Mouse (Mus musculus): ENCODE measurements around the gene Tmigd3. TPM values are rescaled to one million over a fixed set of nuclear protein-coding genes. Genes with fewer than 3 reads are reported as not detected.

Tmigd3 gene
- polyA plus RNA-seq (2015; fragmentation: Nextera tagmentation; extraction: Ambion mirVana): not detected in 2 replicates

GRCm38 (mm10) chr3:105870558-105870957 lies at the start of gene Tmigd3, which contains the start of gene Adora3:
Gene Tmigd3 (plus strand): TSS chr3:105870903.
Gene Adora3 (plus strand): TSS chr3:105870858.
- ATAC-seq: no peak
- no peak within 1 kb of the TSS for H3K4me3 ChIP-seq (replicated peaks)
- 82% methylated on average over 3 of the region's 3 CpGs for WGBS

GRCm38 (mm10) chr3:105821504-105821903 lies 49.2 kb upstream of the Tmigd3 start:
- Histone ChIP-seq H3K4me2 (replicated peaks) (no peak overlapping the region), H3K4me3 (replicated peaks) (no peak overlapping the region), H3K9me3 (no peaks in the 10 kb centered on the region), H3K36me3 (no peaks in the 10 kb centered on the region), H3K27me3 (no peaks in the 10 kb centered on the region), H3K9ac (replicated peaks) (no peak overlapping the region), H3K27ac (no peak overlapping the region), H3K4me1 (replicated peaks) (no peaks in the 10 kb centered on the region)
- WGBS: 94% methylated on average over 3 of the region's 3 CpGs
- no peak for ATAC-seq

More at GRCm38 (mm10) chr3:105870558-105870957, at the start of gene Tmigd3, which contains the start of gene Adora3:
- H3K27me3 ChIP-seq: no peaks in the 10 kb centered on the region
- 0 out of 2 replicates have a peak, but pooled peaks cover 3% of the 10 kb centered on the region for H3K4me1 ChIP-seq (replicated peaks)
- no peaks in the 10 kb centered on the region for H3K9me3 ChIP-seq
- H3K9ac ChIP-seq (replicated peaks): no peak within 1 kb of the TSS
- no peak within 1 kb of the TSS for H3K27ac ChIP-seq
- H3K4me2 ChIP-seq (replicated peaks): no peak within 1 kb of the TSS
- no peaks in the 10 kb centered on the region for H3K36me3 ChIP-seq

GRCm38 (mm10) chr3:105823609-105824008 lies 47.1 kb upstream of the Tmigd3 start:
- Histone ChIP-seq H3K36me3 (no peaks in the 10 kb centered on the region), H3K4me1 (replicated peaks) (no peaks in the 10 kb centered on the region), H3K4me2 (replicated peaks) (no peak overlapping the region), H3K27ac (no peak overlapping the region), H3K9me3 (no peaks in the 10 kb centered on the region), H3K9ac (replicated peaks) (no peak overlapping the region), H3K27me3 (no peaks in the 10 kb centered on the region), H3K4me3 (replicated peaks) (no peak overlapping the region)
- ATAC-seq: no peak

- no peak overlapping the region for H3K4me3 ChIP-seq (replicated peaks)
- no peak overlapping the region for H3K9ac ChIP-seq (replicated peaks)
- WGBS: 45% methylated on average over 5 of the region's 5 CpGs
- ATAC-seq: no peak
- no peaks in the 10 kb centered on the region for H3K4me1 ChIP-seq (replicated peaks)
- H3K9me3 ChIP-seq: no peaks in the 10 kb centered on the region
- no peak overlapping the region for H3K27ac ChIP-seq
- no peak overlapping the region for H3K4me2 ChIP-seq (replicated peaks)
- no peaks in the 10 kb centered on the region for H3K27me3 ChIP-seq
- H3K36me3 ChIP-seq: no peaks in the 10 kb centered on the region
Observed at GRCm38 (mm10) chr3:105824103-105824502, 46.6 kb upstream of the Tmigd3 start.

GRCm38 (mm10) chr3:105824704-105825103 lies 46.0 kb upstream of the Tmigd3 start:
- 60% methylated on average over 2 of the region's 2 CpGs for WGBS
- H3K9me3 ChIP-seq: no peaks in the 10 kb centered on the region
- ATAC-seq: no peak
- no peak overlapping the region for H3K4me2 ChIP-seq (replicated peaks)
- no peak overlapping the region for H3K4me3 ChIP-seq (replicated peaks)
- no peaks in the 10 kb centered on the region for H3K27me3 ChIP-seq
- H3K4me1 ChIP-seq (replicated peaks): no peaks in the 10 kb centered on the region
- no peak overlapping the region for H3K27ac ChIP-seq
- no peak overlapping the region for H3K9ac ChIP-seq (replicated peaks)
- no peaks in the 10 kb centered on the region for H3K36me3 ChIP-seq

- Histone ChIP-seq H3K4me1 (replicated peaks) (no peaks in the 10 kb centered on the region), H3K4me2 (replicated peaks) (no peak overlapping the region), H3K9me3 (no peaks in the 10 kb centered on the region), H3K27me3 (no peaks in the 10 kb centered on the region), H3K27ac (no peak overlapping the region), H3K36me3 (no peaks in the 10 kb centered on the region), H3K4me3 (replicated peaks) (no peak overlapping the region), H3K9ac (replicated peaks) (no peak overlapping the region)
- 74% methylated on average over 7 of the region's 7 CpGs for WGBS
- no peak for ATAC-seq
Observed at GRCm38 (mm10) chr3:105825501-105826161, 45.1 kb upstream of the Tmigd3 start.

GRCm38 (mm10) chr3:105831584-105831983 lies 39.1 kb upstream of the Tmigd3 start:
- Histone ChIP-seq H3K9ac (replicated peaks) (no peak overlapping the region), H3K4me3 (replicated peaks) (no peak overlapping the region), H3K27ac (no peak overlapping the region), H3K36me3 (no peaks in the 10 kb centered on the region), H3K27me3 (no peaks in the 10 kb centered on the region), H3K4me1 (replicated peaks) (no peaks in the 10 kb centered on the region), H3K4me2 (replicated peaks) (no peak overlapping the region), H3K9me3 (no peaks in the 10 kb centered on the region)
- 90% methylated on average over 3 of the region's 3 CpGs for WGBS
- no peak for ATAC-seq

GRCm38 (mm10) chr3:105835875-105836274 lies 34.8 kb upstream of the Tmigd3 start:
- no peaks in the 10 kb centered on the region for H3K4me1 ChIP-seq (replicated peaks)
- H3K36me3 ChIP-seq: no peaks in the 10 kb centered on the region
- H3K4me2 ChIP-seq (replicated peaks): no peak overlapping the region
- no peaks in the 10 kb centered on the region for H3K27me3 ChIP-seq
- no peaks in the 10 kb centered on the region for H3K9me3 ChIP-seq
- ATAC-seq: no peak
- H3K9ac ChIP-seq (replicated peaks): no peak overlapping the region
- WGBS: 65% methylated on average over 3 of the region's 3 CpGs
- no peak overlapping the region for H3K4me3 ChIP-seq (replicated peaks)
- H3K27ac ChIP-seq: no peak overlapping the region

GRCm38 (mm10) chr3:105836883-105837282 lies 33.8 kb upstream of the Tmigd3 start:
- Histone ChIP-seq H3K27me3 (no peaks in the 10 kb centered on the region), H3K9ac (replicated peaks) (no peak overlapping the region), H3K4me2 (replicated peaks) (no peak overlapping the region), H3K27ac (no peak overlapping the region), H3K4me1 (replicated peaks) (no peaks in the 10 kb centered on the region), H3K9me3 (no peaks in the 10 kb centered on the region), H3K36me3 (no peaks in the 10 kb centered on the region), H3K4me3 (replicated peaks) (no peak overlapping the region)
- 91% methylated on average over 3 of the region's 3 CpGs for WGBS
- no peak for ATAC-seq

- Histone ChIP-seq H3K4me2 (replicated peaks) (no peak overlapping the region), H3K27me3 (no peaks in the 10 kb centered on the region), H3K9me3 (no peaks in the 10 kb centered on the region), H3K36me3 (no peaks in the 10 kb centered on the region), H3K27ac (no peak overlapping the region), H3K4me1 (replicated peaks) (no peaks in the 10 kb centered on the region), H3K4me3 (replicated peaks) (no peak overlapping the region), H3K9ac (replicated peaks) (no peak overlapping the region)
- ATAC-seq: no peak
- 83% methylated on average over 3 of the region's 3 CpGs for WGBS
Observed at GRCm38 (mm10) chr3:105838655-105839054, 32.0 kb upstream of the Tmigd3 start.

- Histone ChIP-seq H3K4me1 (replicated peaks) (no peaks in the 10 kb centered on the region), H3K4me3 (replicated peaks) (no peak overlapping the region), H3K9ac (replicated peaks) (no peak overlapping the region), H3K9me3 (no peaks in the 10 kb centered on the region), H3K36me3 (no peaks in the 10 kb centered on the region), H3K27ac (no peak overlapping the region), H3K27me3 (no peaks in the 10 kb centered on the region), H3K4me2 (replicated peaks) (no peak overlapping the region)
- no peak for ATAC-seq
- 93% methylated on average over 4 of the region's 4 CpGs for WGBS
Observed at GRCm38 (mm10) chr3:105839836-105840235, 30.9 kb upstream of the Tmigd3 start.

- no peaks in the 10 kb centered on the region for H3K4me1 ChIP-seq (replicated peaks)
- H3K4me2 ChIP-seq (replicated peaks): no peak overlapping the region
- WGBS: 82% methylated on average over 7 of the region's 7 CpGs
- H3K27ac ChIP-seq: no peak overlapping the region
- ATAC-seq: no peak
- H3K36me3 ChIP-seq: no peaks in the 10 kb centered on the region
- no peak overlapping the region for H3K4me3 ChIP-seq (replicated peaks)
- H3K9me3 ChIP-seq: no peaks in the 10 kb centered on the region
- no peaks in the 10 kb centered on the region for H3K27me3 ChIP-seq
- H3K9ac ChIP-seq (replicated peaks): no peak overlapping the region
Observed at GRCm38 (mm10) chr3:105846294-105847069, 24.2 kb upstream of the Tmigd3 start.
